Mouse (Mus musculus) testis, adult 2 months (tissue): ENCODE measurements around the gene Gm39566.

Experiments used
- CTCF ChIP-seq: fragments of 200-500 bp; IDR thresholded peaks from 2 replicates; pipeline ENCODE4 v1.5.1; 2012; ENCODE audit warnings: low read depth, mild to moderate bottlenecking, inconsistent platforms, low read length, moderate library complexity; ENCODE audit not compliant: control insufficient read depth, insufficient read depth, insufficient replicate concordance
- POLR2A ChIP-seq: fragments of 200-500 bp; IDR thresholded peaks from 2 replicates; pipeline ENCODE4 v1.6.1; 2012; ENCODE audit warnings: low read depth, mild to moderate bottlenecking, inconsistent platforms, low read length, moderate library complexity; ENCODE audit not compliant: control insufficient read depth

- TF ChIP-seq POLR2A: no peak
- TF ChIP-seq CTCF: no peak
Measured at GRCm38 (mm10) chr11:69854680-69855079, 39.6 kb upstream of the Gm39566 start.
